Mouse (Mus musculus) G1E (cell line): ENCODE measurements around the gene Lama1.

Experiments used
- CTCF ChIP-seq: IDR thresholded peaks from 2 replicates; pipeline ENCODE4 v1.5.1; 2012; ENCODE audit warnings: low read depth, low read length, inconsistent platforms, mixed read lengths
- POLR2AphosphoS5 ChIP-seq: IDR thresholded peaks from 2 replicates; pipeline ENCODE4 v1.6.1; 2012; ENCODE audit warnings: low read depth, low read length, inconsistent platforms; ENCODE audit not compliant: insufficient replicate concordance

DNA sequence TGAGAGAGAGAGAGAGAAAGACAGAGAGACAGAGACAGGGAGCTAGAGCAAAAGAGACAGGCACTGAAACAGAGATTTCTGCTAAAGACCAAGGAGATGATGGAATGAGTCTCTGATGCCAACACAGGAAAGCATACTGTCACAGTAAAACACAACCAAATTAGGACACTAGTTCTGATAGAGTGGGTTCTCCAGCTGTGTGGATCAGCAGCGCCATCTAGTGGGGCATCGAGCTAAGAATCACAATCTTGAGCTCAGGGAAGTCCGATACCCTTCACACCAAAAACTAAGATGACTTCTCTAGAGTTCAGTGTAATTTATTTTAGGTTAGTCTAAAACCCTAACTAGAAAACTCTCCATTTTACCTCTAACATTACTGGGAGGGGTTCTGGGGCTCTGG lies 29.1 kb upstream of the Lama1 start:
- no peak for TF ChIP-seq POLR2AphosphoS5
- no peak for TF ChIP-seq CTCF
